Mouse (Mus musculus) frontal cortex, postnatal 10 days (tissue): ENCODE measurements around the gene Zfp90.
"Not testable (repeated sequence)": the region's sequence is repeated elsewhere in the genome, so short reads cannot be mapped to it uniquely, and the experiment has no call there.

Experiments
- DNase-seq, 2 experiments: peaks; one replicate each; pipeline ENCODE4 v3.0.0; 2022; ENCODE audit warnings: low spot score in 2 of 2, mixed read lengths in 1 of 2

The Zfp90 gene

DNA sequence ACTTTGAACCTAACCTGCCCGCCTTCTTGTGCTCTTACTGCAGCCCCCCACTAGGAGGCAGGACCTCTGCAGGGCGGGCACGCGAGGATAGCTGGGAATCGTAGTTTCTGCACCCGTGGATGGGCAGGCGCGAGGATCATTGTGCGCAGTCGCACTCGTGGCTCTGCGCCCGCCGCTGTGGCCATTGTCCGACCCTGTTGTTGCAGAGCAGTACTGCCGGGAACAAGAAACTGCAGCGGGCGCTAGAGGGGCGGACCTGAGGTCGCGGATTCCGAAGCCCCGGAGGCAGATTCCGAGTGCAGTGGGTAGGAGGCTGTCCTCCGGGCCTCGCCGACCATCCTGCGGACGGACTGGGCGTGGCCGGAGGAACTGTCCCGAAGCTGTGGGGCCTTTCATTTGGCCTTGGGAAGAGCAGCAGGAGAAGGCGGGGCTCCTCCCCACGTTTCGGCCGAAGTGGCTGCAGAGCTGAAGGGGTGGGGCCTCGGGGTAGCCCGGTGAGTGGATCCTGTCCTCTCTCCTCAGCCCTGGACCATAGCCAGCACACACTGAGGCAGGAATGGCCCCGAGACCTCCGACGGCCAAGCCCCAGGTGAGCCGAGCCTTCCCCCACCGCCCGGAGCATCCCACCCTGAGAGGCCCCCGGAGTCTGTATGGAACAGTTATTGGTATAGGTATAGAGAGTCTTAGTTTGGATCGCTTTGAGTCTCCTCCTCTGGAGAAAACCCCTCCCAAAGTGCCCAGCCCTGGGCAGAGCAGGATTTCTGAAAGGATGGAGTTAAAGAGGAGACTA is at the start of gene Zfp90:
Gene Zfp90, plus strand, starts transcription at position 146 of the 790 bp plus-strand sequence.
- DNase-seq, result peak; percentile 91 to 93

- no peak for DNase-seq
Observed at GRCm38 (mm10) chr8:106368501-106368900, 46.6 kb upstream of the Zfp90 start.

- no peak for DNase-seq
Observed at GRCm38 (mm10) chr8:106369069-106369468, 46.1 kb upstream of the Zfp90 start.

GRCm38 (mm10) chr8:106375957-106376356 is 39.2 kb upstream of the Zfp90 start:
- no peak for DNase-seq

GRCm38 (mm10) chr8:106376862-106377261 is 38.3 kb upstream of the Zfp90 start:
- DNase-seq, result no peak

DNA sequence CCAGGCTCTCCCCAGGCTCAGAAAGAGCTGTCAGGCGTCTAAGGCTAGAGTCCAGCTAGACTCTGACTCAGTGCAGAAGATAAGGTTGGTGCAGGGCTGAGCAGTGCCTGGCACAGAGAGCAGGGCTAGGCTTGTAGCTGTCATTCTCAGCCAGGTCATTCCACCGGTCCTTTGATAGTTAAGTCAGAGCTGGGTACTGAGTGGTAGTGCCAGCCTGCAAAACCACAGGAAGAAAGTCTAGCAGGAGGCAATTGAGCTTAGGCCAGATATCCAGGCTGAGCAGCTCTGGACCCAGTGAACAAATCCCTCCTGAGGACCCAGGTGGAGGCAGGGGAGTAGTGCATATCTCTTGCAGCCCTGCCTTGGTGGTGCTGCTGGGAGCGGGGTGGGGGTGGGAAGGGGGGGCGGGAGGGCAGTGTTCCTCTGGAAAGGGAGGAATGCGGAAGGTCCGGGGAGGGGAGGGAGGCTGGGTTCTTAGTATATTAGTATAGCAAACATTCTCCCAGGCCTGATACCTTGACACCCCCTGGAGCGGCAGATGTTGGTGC is 36.6 kb upstream of the Zfp90 start:
- no peak for DNase-seq

GRCm38 (mm10) chr8:106379357-106379756 is 35.8 kb upstream of the Zfp90 start:
- no peak for DNase-seq

DNA sequence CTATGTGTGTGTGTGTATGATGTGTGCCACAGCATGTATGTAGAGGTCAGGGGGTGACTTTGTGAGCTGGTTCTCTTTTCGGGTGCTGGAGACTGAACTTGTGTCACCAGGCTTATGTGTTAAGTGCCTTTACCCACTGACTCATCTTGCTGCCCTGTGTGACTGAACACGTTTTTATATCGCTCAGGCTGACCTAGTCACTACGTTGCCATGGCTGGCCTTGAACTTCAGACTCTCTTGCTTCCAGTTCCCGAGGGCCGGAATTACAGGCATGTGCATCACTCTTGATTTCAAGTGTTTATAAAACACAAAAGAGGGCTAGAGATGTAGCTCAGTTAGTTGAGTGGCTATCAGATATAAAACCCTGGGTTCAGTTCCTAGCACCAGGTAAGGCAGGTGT is 34.1 kb upstream of the Zfp90 start:
- no peak for DNase-seq

- no peak for DNase-seq
Observed at GRCm38 (mm10) chr8:106387801-106388415, 27.2 kb upstream of the Zfp90 start.

- DNase-seq, result no peak
Observed at GRCm38 (mm10) chr8:106394493-106394892, 20.6 kb upstream of the Zfp90 start.

DNA sequence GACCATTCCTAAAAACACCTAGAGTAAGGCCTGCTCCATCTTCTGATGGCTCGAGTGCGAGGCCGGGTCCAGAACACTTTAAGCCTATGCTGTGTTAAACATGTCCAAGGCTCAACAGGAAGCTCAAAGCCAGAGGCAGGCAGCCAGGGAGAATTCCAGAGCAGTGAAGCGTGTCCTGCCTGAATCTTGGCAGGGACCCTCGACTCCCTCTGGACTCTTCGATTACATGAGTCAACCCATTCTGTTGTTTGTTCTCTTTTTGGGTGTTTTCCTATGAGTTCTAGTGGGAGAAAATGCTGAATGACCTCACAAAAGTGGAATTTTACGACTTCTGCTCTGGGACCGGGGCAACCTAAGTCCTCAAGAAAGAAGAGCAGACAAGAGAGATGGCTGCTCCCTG is 15.4 kb upstream of the Zfp90 start:
- DNase-seq, result no peak

GRCm38 (mm10) chr8:106400181-106400580 is 14.9 kb upstream of the Zfp90 start:
- DNase-seq, result no peak

- DNase-seq, result peak; percentile 27 to 48
Observed at GRCm38 (mm10) chr8:106403246-106403933, 11.7 kb upstream of the Zfp90 start.

GRCm38 (mm10) chr8:106404825-106405224 is 10.3 kb upstream of the Zfp90 start:
- DNase-seq, result no peak

- no peak for DNase-seq
Observed at GRCm38 (mm10) chr8:106405810-106406209, 9.3 kb upstream of the Zfp90 start.

- no peak for DNase-seq
Observed at GRCm38 (mm10) chr8:106410055-106410454, 5.1 kb upstream of the Zfp90 start.

DNA sequence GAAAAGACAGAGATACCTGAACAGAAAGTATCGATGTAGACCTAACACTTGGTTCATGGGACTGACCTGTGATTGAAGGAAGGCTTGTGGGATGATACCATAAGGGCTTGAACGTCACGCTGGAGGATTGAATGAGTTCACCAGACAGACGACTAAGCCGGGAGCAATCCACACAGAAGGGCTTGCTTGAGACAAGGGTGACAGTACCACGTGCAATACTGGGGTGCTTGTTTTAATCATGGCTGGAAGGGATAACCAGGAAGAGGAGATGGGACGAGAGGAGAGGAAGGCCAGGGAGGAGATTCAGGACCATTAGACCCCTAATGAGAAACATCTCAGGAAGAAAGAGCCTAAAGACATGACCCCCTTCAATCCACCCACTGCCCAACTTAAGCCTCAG is 4.6 kb upstream of the Zfp90 start:
- no peak for DNase-seq

- peak in 1 of 2 experiments; percentile 48 for DNase-seq
Observed at GRCm38 (mm10) chr8:106411783-106412451, 3.2 kb upstream of the Zfp90 start.

DNA sequence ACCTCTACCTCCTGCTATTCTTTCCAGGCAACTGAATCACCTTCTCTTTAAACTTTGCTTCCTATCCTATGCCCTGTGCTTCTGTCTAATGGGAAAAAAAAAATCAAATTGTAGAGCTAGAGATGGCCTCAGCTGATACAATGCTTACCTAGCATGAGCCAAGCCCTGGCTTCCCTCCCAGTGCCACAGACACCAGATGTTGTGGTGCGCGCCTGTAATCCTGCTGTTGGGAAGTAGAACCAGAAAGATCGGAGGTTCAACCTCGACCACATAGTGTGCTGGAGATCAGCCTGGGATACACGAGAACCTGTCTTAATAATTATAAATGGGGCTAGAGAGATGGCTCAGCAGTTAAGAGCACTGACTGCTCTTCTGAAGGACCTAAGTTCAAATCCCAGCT is 2.6 kb downstream of the Zfp90 start:
- DNase-seq, result no peak

DNA sequence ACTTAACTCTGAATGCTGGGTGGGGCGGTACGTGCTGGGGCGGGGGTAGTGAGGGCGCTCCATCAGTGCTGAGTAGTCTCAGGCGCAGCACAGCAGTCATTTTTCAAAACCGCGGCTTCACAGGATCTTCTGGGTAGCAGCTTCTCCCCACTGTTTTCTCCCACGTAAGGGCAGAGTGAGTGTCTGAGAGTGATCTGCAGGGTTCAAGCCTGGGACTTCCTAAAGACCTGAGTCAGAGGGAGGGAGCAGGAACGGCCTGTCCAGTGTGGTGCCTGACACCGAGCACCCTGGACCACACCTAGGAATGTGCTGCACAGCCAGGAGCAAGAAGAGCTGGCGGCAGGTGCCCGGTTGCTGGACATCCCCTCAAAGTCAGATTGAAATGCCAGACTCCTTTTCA is 16.0 kb downstream of the Zfp90 start:
- no peak for DNase-seq

DNA sequence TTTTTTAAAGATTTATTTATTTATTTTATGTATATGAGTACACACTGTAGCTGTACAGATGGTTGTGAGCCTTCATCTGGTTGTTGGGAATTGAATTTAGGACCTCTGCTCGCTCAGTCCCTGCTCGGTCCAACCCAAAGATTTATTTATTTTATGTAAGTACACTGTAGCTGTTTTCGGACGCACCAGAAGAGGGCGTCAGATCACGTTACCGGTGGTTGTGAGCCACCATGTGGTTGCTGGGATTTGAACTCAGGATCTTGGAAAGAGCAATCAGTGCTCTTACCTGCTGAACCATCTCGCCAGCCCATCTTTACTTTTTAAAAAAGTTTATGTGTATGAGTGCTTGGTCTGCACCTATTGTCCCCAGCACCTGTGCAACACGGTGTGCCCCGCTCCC is 16.8 kb downstream of the Zfp90 start:
- DNase-seq, result not testable (repeated sequence)
